Mouse (Mus musculus) urinary bladder, adult 18-20 months (tissue): ENCODE measurements around the gene Prr12.

Experiments used
- DNase-seq, 2 experiments: peaks; one replicate each; pipeline ENCODE4 v3.0.0; 2022; ENCODE audit warnings: low spot score in 2 of 2, mixed read lengths in 2 of 2

The Prr12 gene

DNA sequence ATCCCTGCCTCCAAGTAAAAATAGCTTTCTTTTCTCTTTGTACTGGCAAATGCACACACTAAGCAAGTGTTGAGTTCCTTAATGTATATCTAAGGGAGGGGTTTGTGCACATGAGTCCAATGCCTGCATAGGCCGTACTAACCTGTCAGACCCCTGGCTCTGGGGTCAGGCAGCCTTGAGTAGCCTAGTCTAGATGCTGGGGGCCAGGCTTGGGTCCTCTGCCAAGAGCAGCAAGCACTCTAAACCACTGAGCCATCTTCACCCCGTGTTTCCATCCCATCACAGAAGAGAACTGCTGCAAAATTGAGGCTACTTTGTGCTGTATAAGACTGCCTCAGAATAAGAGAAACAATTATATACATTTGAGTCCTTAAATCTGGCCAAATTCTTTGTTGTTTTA, 25.1 kb upstream of the Prr12 start:
- DNase-seq = no peak

DNA sequence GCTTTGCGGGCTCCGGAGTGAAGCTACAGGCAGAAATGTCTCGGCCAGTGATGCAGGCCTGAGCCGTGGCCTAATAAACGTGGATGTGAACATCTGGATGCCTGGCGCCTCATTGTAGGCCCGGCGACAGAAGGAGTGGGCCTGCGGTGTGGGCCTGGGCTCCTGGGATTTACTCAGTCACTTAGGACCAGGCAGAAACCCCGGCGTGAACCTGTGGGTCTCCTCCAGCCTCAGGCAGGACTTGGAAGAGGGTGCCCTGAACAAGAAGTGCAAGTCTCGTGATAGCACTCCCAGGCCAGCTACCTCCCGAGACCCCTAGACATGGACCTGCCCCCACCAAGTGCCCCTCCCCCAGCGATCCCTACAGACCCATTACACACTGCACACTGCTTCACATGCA, 24.6 kb upstream of the Prr12 start:
- DNase-seq = no peak

DNA sequence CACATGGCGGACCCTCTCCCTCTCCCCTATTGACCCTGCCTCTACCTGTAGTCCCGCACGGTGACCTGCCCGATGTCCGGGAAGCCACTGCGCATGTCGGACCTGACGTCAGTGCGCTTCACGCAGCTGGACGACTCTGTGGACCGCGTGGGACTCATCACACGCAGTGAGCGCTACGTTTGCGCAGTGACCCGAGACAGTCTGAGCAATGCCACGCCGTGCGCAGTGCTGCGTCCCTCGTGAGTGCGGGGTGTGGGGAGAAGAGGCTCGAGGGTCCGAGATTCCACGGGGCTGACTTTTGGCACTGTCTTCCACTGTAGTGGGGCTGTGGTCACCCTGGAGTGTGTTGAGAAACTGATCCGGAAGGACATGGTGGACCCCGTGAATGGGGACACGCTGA, 23.8 kb upstream of the Prr12 start:
- no peak for DNase-seq

DNA sequence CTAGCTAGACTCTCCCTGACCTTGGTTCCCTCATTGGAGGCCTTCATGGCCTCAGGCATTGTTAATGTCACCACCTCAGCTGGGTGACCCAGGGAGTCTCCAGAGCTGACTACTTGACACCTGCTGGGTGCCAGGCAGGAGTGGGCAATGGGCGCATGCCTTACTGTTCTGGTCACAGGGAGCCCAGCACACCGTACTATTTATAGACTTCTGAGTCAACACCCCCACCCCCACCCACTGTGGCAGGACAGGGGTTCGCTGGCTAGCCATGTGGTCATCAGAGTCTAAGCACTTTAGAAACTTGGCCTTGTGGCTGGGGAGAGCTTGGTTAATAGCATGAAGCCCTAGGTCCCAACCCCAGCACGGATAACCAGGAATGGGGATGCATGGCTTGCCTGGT, 22.7 kb upstream of the Prr12 start:
- no peak for DNase-seq

DNA sequence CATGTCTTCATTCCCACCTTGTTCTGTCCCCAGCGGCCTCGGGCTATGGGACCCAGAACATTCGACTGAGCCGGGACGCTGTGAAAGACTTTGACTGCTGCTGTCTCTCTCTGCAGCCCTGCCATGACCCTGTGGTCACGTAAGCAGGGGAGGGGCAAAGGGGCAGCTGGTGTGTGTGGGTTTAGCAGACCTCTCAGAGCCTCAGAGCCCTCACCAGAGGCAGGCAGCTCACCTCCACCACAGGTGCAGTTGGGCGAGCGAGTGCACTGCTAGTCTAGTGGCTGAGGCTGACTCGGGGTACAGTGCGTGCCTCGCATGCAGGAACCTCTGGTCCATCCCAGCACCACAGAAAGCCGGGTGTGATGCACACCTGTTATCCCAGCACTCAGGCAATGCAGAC, 21.3 kb upstream of the Prr12 start:
- no peak for DNase-seq

DNA sequence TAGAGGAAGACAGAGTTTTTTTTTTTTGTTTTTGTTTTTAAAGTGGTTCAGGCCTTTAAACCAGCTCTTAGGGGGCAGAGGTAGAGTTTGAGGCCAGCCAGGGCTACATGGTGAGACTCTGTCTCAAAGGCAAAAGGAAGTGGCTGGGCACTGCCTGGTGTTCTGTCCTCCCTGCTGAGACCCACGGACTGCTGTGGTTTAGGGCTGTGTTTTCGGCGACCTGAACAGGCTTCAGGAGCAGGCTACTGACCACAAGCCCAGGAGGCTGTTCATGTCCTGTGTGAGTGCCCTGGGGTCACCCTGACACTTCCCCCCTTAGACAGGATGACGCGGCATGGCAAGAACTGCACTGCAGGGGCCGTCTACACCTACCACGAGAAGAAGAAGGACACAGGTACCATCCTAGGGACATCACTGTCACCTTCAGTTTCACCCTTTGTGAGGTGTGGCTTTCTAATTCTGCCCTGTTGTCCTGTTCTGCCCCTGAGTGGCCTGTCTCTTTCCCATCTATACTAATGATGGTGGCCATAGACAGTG, 20.6 kb upstream of the Prr12 start:
- no peak for DNase-seq

DNA sequence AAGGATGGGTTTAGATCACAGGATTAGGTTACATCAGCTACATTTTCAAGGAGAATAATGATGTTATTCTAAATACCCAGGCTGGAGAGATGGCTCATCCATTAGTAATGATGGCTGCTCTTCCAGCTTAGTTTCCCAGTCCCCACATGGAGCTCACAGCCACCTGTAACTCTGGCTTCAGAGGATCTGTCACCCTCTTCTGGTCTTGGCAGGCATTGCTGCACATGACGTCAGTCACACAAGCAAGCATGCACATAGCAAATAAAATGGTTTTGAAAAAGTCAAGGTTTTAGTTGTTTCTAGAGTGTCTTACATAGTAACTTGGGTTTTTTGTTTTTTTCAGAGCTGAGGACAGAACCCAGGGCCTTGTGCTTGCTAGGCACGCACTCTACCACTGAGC, 19.5 kb upstream of the Prr12 start:
- no peak for DNase-seq

DNA sequence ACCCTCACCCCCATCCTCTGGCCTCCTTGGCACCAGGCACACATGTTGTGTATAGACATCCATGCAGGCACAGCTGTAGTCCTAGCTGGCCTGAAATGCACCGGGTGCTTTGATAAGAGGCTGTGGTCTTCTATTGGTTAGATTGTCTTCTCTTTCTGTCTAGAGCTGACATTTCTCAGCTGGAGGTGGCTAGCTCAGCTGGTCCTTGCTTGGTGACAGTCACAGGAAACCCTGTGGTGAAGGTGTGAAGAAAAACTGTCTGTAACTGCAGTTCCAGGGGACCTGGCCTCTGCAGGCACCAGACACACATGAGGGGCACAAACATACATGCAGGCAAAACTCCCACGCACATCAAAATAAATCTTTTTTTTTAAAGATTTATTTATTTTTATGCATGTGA, 17.0 kb upstream of the Prr12 start:
- DNase-seq = no peak

DNA sequence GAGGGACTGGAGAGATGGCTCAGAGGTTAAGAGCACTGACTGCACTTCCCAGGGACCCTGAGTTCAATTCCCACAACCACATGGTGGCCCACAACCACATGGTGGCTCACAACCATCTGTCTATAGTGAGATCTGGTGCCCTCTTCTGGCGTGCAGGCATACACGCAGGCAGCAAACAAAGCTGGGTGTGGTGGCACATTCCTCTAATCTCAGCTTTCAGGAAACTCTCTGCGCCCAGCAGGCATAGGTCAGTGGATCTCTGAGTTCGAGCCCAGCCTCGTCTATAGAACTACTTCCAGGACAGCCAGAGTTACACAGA, 15.3 kb upstream of the Prr12 start:
- DNase-seq = no peak

DNA sequence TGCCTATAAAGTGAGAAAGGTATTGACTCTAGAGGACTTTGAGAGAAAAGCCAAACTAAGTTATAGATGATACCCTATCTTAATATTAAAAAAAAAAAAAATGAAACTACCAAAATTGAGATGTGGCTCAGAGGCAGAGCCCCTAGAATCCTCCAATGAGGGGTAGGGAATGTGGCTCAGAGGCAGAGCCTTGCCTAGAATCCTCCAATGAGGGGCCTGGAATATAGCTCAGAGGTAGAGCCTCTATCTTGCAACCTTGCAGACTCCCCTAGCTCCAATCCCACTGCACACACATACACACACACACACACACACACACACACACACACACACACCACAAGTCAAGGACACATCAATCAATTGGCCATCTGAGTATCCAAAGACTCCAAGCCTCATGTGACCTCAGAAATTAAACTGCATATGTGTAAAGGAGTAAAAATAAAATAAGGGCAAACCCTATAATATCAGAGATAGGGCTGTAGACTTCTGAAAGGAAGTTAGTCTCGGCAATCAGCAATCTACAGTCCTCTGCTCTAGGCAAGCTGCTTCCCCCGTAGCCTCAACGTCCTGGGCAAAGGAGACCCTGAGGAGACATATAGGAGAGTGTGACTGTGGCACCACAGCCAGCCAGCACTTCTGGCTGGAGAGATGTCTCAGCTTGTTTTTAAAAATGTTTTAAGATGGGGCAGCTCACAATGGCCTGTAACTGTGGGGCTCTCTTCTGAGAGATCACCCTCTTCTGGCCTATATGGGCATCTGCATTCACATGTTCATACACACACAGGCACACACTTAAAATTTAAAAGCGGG, 14.7 kb upstream of the Prr12 start:
- DNase-seq = no peak

DNA sequence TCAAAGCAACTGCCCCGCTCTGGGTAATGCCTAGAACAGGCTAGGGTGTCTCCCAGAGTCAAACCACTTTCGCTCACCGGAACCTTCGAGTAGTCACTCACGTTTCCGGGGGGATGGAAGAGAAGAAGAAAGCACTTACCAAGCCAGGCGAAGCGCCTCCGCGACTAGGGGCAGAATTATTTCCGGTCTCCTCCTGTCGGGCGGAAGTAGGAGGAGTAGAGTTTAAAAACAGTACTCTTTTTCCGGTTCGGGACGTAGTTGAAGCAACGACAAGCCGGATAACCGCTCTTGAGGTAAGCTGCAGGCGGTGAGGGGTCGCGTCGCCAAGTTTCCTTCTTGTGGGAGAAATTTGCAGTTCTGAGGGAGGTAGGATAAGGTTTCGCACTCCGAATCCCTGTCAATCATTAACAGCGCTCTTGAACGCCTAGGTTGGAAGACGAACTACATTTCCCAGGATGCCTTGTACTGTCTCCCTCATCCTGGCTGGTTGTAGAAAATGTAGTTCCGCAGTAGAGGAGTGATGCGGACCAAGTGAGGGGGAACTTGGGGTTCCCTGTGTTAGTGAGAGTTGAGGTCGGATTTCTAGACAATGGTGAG, 9.7 kb upstream of the Prr12 start, which contains the start of the genes Nosip and Prrg2:
Nosip (plus strand) TSS at position 191 of the 597 bp plus-strand sequence.
Prrg2 (minus strand) TSS at position 439 of the 597 bp plus-strand sequence.
- peak; percentile 91 to 94 for DNase-seq

DNA sequence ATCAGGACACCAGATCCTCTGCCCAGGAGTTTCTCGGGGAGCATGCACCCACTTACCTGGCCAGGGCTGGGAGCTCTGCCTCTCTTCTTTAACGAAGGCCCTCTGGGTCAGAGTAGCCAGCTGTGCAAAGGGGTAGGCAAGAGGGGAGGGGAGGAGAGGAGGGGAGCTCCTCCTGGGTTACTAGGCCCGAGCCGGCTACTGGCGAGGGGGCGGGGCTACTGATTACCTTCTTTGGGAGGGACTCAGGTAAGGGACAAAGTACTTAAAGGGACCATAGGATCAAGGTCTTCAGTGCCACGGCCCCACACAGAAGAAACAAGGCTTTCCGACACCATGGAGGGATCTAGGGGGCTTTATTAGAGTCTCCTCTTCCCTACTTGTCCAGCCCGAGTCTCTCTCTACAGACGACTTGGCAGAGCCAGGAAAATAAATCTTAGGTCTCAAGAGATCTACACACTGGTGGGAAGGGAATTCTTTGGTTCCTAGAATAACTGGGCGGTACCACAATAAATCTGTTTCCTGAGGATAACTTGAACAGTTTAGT, 8.9 kb upstream of the Prr12 start:
- peak; percentile 50 to 57 for DNase-seq

DNA sequence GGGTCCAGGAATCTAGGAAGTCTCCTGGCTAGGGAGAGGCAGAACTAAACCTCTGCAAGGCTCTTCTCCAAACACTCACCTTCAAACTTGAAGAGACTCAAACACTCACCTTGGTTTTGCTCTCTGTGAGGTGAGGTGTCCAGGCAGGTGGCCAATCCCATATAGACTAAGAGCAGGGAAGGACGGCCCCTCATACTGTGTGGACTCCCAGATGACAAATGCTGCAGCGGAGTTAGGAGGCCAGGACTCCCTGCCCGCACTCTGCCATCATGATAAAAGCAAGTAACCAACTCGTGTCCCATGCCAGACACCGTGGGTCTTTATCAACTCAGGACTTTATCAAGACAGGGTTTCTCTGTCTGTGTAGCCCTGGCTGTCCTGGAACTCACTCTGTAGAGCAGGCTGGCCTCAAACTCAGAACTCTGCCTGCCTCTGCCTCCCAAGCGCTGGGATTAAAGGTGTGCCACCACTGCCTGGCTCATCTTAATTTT, 8.0 kb upstream of the Prr12 start:
- no peak for DNase-seq

DNA sequence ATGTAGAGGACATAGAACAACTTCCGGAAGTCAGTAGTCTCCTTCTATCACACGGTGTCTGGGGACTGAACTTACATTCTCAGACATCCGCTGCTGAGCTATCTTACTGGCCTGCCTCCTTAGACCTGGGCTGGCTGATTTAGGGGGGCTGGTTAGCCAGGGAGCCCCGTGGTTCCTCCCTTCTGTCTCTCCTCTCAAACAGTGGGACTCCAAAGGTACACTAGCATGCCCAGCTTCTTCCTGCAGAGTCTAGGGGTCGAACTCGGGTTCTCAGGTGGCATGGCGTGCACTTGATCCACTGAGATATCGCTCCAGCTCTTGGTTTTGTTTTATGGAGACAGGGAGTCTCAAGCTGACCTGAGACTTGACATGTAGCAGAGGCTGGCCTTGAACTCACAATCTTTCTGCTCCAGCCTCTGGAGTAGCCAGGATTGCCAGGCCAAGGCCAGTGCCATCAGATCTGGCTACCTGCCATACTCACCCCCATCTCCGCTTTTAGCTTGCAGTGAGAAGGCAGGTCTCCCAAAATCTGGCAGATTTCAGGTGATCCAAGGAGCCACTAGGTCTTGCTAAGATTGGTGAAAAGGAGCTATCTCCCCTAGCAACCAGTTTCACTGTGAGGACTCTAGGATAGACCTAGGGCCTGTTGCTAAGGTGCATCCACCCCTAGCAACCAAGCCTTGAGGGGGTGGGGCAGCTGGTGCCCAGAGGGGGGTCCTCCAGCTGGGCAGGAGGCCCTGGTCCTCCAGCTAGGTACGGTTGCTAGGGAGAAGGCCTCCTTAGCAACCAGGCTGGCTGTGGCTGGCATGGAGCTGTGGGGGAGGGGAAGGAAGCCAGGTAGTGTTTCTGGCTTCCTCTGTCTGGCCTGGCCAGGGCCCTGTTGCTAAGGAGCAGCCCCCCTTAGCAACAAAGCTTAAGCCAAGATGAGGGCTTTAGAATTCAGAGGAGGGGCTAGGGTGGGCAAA, 6.2 kb upstream of the Prr12 start:
- DNase-seq = no peak

DNA sequence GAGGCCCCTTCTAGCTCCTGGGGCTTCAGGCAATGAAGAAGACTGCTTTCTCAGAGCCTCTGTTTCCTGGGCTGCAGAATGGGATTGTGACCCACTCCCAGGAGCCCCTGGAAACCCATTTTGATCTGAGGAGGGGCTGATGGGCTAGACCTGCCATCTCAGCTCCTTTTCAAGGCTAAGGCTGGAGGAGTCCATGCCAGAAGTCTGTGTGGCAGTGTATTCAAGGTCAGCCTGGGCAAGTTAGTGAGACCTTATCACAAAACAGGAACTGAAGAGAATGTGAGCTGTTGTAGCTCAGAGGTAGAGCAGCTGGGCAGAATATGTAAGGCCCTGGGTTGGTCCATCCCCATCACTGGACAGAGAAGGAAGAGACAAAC, 4.3 kb upstream of the Prr12 start:
- DNase-seq = no peak

DNA sequence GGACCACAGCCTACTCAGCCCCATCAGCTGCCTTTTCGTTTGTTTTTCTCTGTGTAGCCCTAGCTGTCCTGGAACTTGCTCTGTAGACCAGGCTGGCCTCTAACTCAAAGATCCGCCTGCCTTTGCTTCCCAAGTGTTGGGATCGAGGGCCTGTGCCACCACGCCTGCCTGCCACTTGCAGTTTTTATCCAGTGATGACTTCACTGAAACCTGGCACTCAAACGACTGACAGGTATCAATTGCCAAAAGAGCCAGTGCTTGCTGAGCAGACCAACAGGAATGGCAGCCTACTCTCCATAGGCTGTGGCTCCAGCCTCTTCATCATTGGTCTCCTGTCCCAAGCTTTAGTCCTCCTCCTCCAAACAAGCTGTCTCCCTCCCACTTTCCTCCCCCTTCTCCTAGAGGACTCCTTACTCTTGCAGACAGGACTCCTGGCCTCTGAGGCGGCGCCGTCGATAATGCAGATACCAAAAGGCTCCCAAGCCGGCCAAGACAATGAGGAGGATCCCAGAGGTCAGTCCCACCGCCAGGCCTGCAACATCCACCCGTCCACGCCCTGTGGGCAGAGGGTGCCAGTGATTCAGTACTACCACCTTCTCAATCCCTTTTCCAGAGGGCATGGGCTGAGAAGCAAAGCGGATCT, 3.8 kb upstream of the Prr12 start:
- no peak for DNase-seq

DNA sequence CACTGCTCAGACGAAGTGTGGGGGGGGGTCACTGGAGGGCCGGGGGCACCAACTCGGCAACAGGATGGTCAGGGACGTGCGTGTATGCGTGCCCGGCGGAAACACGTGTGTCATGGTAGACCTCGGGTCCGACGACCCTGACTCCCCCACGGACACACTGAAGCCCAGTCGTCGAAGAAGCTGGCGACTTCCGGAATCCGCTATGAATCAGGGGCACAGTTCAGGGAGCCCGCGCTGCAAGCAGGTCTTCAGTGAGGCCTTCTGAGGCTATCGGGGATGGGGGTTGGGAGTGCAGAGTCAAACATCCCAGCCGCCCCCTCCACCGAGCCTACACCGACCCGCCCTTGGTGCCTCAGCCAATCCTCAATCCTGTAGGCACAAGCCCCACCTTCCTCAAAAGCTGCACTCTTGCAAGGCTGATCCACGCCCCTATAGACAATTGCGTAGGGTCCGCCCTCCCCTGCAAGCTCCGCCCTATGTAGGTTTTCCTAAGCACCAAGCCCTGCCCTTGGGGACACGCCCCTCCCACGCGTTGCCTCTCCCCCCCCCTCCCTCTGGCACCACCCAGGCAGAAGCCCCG, 1.3 kb upstream of the Prr12 start:
- DNase-seq = peak; percentile 90 to 94

DNA sequence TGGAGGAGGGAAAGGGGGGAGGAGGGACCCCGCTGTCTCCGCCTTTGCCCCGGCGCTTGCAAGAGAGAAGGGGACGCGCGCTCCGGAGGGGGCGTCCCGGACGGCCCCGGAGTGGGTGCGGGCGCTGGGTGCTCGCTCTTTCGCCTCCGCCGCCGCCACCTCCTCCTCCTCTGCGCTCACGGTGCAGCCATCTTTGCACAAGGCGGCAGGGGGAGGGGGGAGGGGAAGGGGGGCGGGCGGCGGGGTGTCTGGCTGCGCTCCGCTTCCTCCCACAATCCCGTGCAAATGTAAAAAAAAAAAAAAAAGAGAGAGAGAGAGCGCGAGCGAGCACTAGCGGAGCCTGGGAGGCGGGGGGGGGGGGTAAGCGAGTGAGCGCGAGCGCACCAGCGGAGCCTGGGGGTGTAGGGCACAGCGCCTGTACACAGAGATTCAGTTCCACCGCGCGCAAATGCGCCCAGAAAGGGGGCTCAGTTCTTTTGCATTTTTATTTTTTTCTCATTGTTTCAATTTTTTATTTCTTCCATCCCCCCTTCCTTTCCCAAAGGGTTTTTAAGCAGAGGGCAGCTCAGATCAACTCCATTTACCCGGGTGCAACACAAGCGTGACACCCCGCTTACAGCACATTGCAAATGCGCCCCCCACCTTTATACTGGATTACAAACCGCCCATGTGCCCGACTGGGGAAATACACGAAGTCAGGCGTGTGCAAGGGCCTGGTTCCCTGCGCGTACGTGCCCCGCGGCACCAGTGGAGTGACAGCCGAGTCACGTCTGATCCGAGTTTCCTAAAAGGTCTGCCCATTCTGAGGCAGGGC, 643 bp upstream of the Prr12 start:
- DNase-seq = peak; percentile 70 to 78

DNA sequence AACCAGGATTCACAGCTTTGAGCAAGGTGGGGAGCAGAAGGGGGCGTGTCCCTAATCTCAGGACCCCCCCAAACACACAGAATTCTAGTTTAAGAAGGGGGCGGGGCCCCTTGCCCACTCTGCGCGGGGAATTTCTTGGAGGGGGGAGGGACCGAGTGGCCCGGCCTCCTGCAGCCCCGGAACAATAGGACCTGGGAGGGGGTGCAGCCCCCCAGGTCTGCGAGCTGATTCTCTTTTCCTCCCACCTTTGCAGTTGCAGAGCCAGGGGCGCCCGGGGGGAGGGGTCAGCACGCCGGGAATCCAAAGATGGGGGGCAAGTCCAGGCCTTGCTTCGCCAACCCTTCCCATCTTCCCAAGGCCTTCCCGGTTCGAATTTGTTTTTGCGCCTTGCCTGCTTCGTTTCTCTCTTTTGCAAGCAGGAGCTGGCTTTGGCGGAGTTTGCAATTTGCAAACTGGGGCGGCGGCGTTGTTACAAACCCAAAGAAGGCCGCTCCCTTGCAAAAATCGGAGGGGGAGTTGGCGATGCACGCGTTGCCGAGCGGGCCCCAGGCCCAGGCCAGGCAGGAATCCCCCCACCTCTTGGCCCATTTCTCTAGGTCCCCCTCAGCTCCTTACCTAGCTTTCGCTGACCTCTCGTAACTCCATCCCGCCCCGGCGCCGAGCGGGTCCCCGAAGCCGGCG, 360 bp downstream of the Prr12 start:
- DNase-seq = peak in 1 of 2 experiments; percentile 42
